Mouse (Mus musculus) spleen, adult 2 months (tissue): ENCODE results near the gene Clcn7.

Experiments used
- CTCF ChIP-seq: fragments of 200-500 bp; IDR thresholded peaks from 2 replicates; pipeline ENCODE4 v1.5.1; 2011; ENCODE audit warnings: mild to moderate bottlenecking, inconsistent platforms; ENCODE audit not compliant: insufficient read depth, insufficient read length, insufficient replicate concordance; ENCODE audit errors: extremely low read depth
- POLR2A ChIP-seq: fragments of 200-500 bp; IDR thresholded peaks from 2 replicates; pipeline ENCODE4 v1.6.1; 2011; ENCODE audit warnings: low read depth, low read length, inconsistent platforms

GRCm38 (mm10) chr17:25089158-25089557, 44.0 kb upstream of the Clcn7 start:
- no peak for TF ChIP-seq CTCF
- no peak for TF ChIP-seq POLR2A
